Mouse (Mus musculus): ENCODE data around the gene Tmem132c.

DNA sequence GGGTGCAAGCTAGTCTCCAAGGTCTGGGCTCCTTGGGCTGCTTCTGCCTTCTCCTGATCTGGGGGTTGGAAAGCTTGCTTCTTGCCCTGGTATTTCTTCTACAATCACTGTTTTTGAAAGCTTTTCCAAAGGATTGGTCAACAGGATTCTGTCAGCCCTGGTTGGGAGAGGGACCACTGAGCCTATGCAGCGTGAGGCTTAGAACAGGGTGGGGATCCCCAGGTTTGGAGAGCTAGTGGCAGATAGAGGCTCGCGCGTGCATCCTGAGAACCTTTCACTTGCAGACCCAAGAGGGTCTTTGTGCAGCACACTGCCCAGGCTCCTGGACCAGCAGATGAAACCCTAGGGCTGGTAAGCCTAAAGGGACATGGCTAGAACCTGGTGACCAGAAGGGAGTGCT, 962 bp upstream of the Tmem132c start:
- TF ChIP-seq EP300 (IDR thresholded peaks at IDR 0.05; ENCODE audit: insufficient read depth, low read depth, low read length), result no peak
- TF ChIP-seq CTCF (IDR thresholded peaks at IDR 0.05), result no peak

Data from heart, adult 2 months (tissue).